Mouse (Mus musculus) ES-E14 (cell line): Measurements from ENCODE around the gene Six3. TPM values are rescaled to one million over a fixed set of nuclear protein-coding genes. Genes with fewer than 3 reads are reported as not detected.

ENCODE experiments used
- DNase-seq: peaks from one replicate; pipeline ENCODE4 v3.0.0-alpha.2; 2013; ENCODE audit warnings: low read depth, low spot score
- H3K27ac ChIP-seq: 2 replicates; pipeline ENCODE4 v1.5.1; 2012; ENCODE audit warnings: low read depth, mild to moderate bottlenecking, low read length, moderate library complexity, mixed read lengths; ENCODE audit not compliant: poor library complexity, insufficient read depth, severe bottlenecking
- H3K36me3 ChIP-seq: 2 replicates; pipeline ENCODE4 v1.6.1; 2012; ENCODE audit warnings: mild to moderate bottlenecking, low read length, moderate library complexity, mixed read lengths; ENCODE audit not compliant: control insufficient read depth, poor library complexity, insufficient read depth, severe bottlenecking
- H3K4me1 ChIP-seq, 2 experiments: fragments of 150-350 bp in 1 of 2; sonication (generic) in 1 of 2; 2 replicates each; pipeline ENCODE4 v1.6.1; 2012; ENCODE audit warnings: low read length in 2 of 2, mild to moderate bottlenecking in 1 of 2, mixed read lengths in 1 of 2; ENCODE audit not compliant: control insufficient read depth in 2 of 2, insufficient read depth in 2 of 2, poor library complexity in 1 of 2
- H3K4me3 ChIP-seq, 2 experiments: fragments of 150-350 bp in 1 of 2; sonication (generic) in 1 of 2; 2 replicates each; pipeline ENCODE4 v1.5.1; 2012; ENCODE audit warnings: low read length in 2 of 2, low read depth in 1 of 2, mild to moderate bottlenecking in 1 of 2, mixed read lengths in 1 of 2; ENCODE audit not compliant: insufficient read depth in 1 of 2, poor library complexity in 1 of 2, severe bottlenecking in 1 of 2
- H3K9ac ChIP-seq: 2 replicates; pipeline ENCODE4 v1.6.1; 2012; ENCODE audit warnings: low read depth, mild to moderate bottlenecking, low read length, mixed read lengths; ENCODE audit not compliant: poor library complexity, insufficient read depth, severe bottlenecking
- H3K9me3 ChIP-seq: fragments of 150-350 bp; sonication (generic); 2 replicates; pipeline ENCODE4 v1.6.1; 2012; ENCODE audit warnings: low read depth, mild to moderate bottlenecking, low read length; ENCODE audit not compliant: control insufficient read depth, insufficient read depth
- CHD2 ChIP-seq: IDR thresholded peaks from 2 replicates; pipeline ENCODE4 v1.6.1; 2014; ENCODE audit warnings: mild to moderate bottlenecking, low read depth, low read length, inconsistent platforms
- HCFC1 ChIP-seq: IDR thresholded peaks from 2 replicates; pipeline ENCODE4 v1.6.1; 2012; ENCODE audit warnings: low read length, inconsistent platforms, borderline replicate concordance; ENCODE audit not compliant: insufficient read depth
- MAFK ChIP-seq: IDR thresholded peaks from 2 replicates; pipeline ENCODE4 v1.6.1; 2014; ENCODE audit warnings: mild to moderate bottlenecking, low read depth, low read length, inconsistent platforms; ENCODE audit not compliant: insufficient read depth
- ZC3H11A ChIP-seq: IDR thresholded peaks from 2 replicates; pipeline ENCODE4 v1.6.1; 2012; ENCODE audit warnings: low read depth, mild to moderate bottlenecking, inconsistent platforms, low read length, borderline replicate concordance
- ZNF384 ChIP-seq: IDR thresholded peaks from 2 replicates; pipeline ENCODE4 v1.6.1; 2012; ENCODE audit warnings: low read depth, low read length, inconsistent platforms
- in situ Hi-C, 2 experiments: fragments of 600-800 bp; cut with MboI; formaldehyde crosslinking; loops; one replicate each; pipeline ENCODE4 v1.15.1; 2025; ENCODE audit warnings: low sequenced_read_pairs in 2 of 2, inconsistent platforms in 1 of 2; ENCODE audit not compliant: unreplicated experiment in 2 of 2
- total RNA-seq: library from RNA; depleted of rRNA; stranded (reverse); fragments of 300-350 nt; gene quantifications from 2 replicates; pipeline ENCODE4 v1.2.3, GENCODE M21; 2012

The Six3 gene
- total RNA-seq, 1 experiment: not detected

- in situ Hi-C loops: loop anchor here (25.0 kb wide), 1 partner anchor 809 kb away; no protein-coding TSS in a partner anchor
- Histone ChIP-seq H3K27ac (no peak overlapping the region), H3K9me3 (no peaks in the 10 kb centered on the region), H3K36me3 (no peaks in the 10 kb centered on the region), H3K4me3 (peak overlapping the region; percentile 32 to 57; a peak in 3 of 4 replicates), H3K9ac (no peak overlapping the region), H3K4me1 (peaks cover 3% of the 10 kb centered on the region in 2 experiments; a peak in 3 of 4 replicates)
- TF ChIP-seq ZC3H11A (no peak), HCFC1 (no peak), CHD2 (no peak), ZNF384 (no peak), MAFK (no peak)
- DNase-seq: no peak
These were observed 32.6 kb downstream of the Six3 start for GRCm38 (mm10) chr17:85645718-85646665.

GRCm38 (mm10) chr17:85660016-85660415, 46.6 kb downstream of the Six3 start:
- TF ChIP-seq ZC3H11A: no peak
- no peak for TF ChIP-seq CHD2
- no peaks in the 10 kb centered on the region for H3K36me3 ChIP-seq
- H3K27ac ChIP-seq: no peak overlapping the region
- DNase-seq: no peak
- no peaks in the 10 kb centered on the region for H3K4me1 ChIP-seq
- H3K9ac ChIP-seq: no peak overlapping the region
- in situ Hi-C loops: no loop called here
- H3K4me3 ChIP-seq: no peak overlapping the region
- no peaks in the 10 kb centered on the region for H3K9me3 ChIP-seq

DNA sequence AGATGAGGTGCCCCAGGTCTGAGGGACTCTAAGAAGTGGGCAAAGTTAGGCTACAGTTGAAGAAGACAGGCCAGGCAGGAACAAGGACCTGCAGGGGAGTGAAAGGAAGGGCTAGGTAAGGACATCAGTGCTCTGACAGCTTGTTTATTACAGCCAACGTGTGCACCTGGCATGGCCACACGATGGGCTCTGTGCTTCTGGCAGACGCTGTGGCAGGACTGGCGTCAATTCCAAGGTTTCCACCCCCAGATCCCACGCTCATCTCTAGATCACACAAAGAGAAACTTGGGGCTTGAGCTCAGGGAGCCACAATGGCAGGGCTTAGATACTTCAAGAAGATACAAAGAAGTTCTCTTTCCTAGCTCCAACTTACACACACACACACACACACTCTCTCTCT, 48.1 kb downstream of the Six3 start:
- in situ Hi-C loops: no loop called here
- Histone ChIP-seq H3K27ac (no peak overlapping the region), H3K4me3 (no peak overlapping the region), H3K36me3 (no peaks in the 10 kb centered on the region), H3K9ac (no peak overlapping the region), H3K4me1 (no peaks in the 10 kb centered on the region), H3K9me3 (no peaks in the 10 kb centered on the region)
- no peak for DNase-seq
- TF ChIP-seq CHD2: no peak
- no peak for TF ChIP-seq HCFC1
- no peak for TF ChIP-seq ZNF384
- TF ChIP-seq MAFK: no peak
- TF ChIP-seq ZC3H11A: no peak

GRCm38 (mm10) chr17:85664202-85664601, 50.8 kb downstream of the Six3 start:
- DNase-seq: no peak
- H3K4me3 ChIP-seq: 0 out of 4 replicates have a peak overlapping the region, but pooled peaks of 1 of the 2 experiments have one; percentile 4
- TF ChIP-seq MAFK (no peak), ZC3H11A (no peak), CHD2 (no peak), ZNF384 (no peak), HCFC1 (no peak)
- H3K9ac ChIP-seq: no peak overlapping the region
- H3K9me3 ChIP-seq: no peaks in the 10 kb centered on the region
- H3K36me3 ChIP-seq: no peaks in the 10 kb centered on the region
- in situ Hi-C loops: no loop called here
- H3K4me1 ChIP-seq: no peaks in the 10 kb centered on the region
- H3K27ac ChIP-seq: no peak overlapping the region
